Mouse (Mus musculus) left cerebral cortex, postnatal 14 days (tissue): ENCODE measurements at regions not wholly inside any gene's neighbourhood (a gene's known extent, or its start where the extent isn't known, plus 50 kb on each side); places are given as distances from the start of the nearest gene placed in this dataset.

Source experiments
- DNase-seq, 2 experiments: peaks; one replicate each; pipeline ENCODE4 v3.0.0; 2021 to 2022; ENCODE audit warnings: low spot score in 2 of 2, mixed read lengths in 1 of 2
- intact Hi-C: fragments of 180-260 bp; cut with DNase I; formaldehyde crosslinking; loops from one replicate; pipeline ENCODE4 v1.15.1; 2025

- no peak for DNase-seq
- intact Hi-C loops, result no loop called here
Observed at GRCm38 (mm10) chr9:50395543-50395942, 50.8 kb upstream of the Rpl10-ps3 start.

DNA sequence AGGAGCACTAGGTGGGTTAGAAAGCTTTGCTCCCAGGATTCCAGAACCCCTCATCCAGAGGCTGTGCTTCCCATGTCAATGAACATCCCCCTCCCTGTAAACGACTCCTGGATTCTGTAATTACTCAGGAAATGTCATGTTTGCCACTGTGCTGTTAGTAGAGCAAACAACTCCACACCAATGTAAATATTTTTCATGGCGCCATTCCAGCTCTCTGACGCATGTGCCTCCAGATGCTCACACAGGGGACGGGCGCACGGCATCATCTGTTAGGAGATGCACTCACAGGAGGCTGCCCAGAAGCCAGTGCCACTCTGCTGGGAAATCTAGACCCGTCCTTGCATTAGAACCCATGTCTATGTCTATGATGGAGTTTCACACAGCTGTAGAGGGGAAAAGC, 51.3 kb upstream of the Rpl10-ps3 start:
- no peak for DNase-seq
- intact Hi-C loops, result no loop called here

DNA sequence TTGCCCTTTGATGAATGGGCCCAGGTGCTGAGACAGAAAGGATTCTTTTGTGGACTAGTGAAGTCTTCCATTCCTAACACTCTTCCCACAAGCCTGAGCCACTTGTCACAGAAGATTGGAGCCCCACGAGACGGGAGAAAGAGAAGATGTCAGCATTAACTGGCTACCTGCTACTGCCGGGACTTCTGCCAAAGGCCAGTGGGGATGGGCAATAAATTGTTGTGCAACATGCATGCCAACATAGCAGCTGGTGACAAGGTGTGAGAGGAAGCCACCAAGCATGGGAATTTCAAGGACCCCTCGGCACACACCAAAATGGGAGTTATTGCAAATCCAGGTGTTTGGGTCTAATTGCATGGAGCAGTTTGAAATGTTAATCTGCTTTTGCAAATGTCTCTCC, 63.6 kb upstream of the Rpl10-ps3 start:
- intact Hi-C loops, result no loop called here
- DNase-seq, result no peak

DNA sequence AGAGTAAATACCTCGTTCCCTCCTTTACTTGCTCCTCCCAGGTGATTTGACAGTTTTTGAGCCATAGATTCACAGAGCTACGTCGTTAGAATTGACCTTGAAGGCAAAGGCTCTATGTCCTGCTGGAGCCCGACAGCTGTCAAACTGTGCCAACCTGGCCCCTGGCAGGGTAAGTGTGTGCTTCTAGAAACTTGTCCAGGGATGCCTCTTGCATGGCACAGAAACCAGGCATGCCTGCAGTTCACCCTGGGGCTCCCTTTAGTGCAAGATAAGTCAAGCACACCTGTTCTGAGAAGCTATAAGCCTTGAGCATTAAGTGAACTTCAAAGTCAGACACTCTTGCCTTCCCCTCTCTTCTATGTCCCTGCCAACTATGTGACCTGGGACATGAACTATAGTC, 64.1 kb upstream of the Rpl10-ps3 start:
- DNase-seq, result no peak
- intact Hi-C loops, result no loop called here

- DNase-seq, result no peak
- intact Hi-C loops, result no loop called here
Observed at GRCm38 (mm10) chr9:50412986-50413385, 68.2 kb upstream of the Rpl10-ps3 start.

GRCm38 (mm10) chr9:50413514-50414335, 69.0 kb upstream of the Rpl10-ps3 start:
- DNase-seq, result no peak
- intact Hi-C loops, result no loop called here

- intact Hi-C loops, result no loop called here
- no peak for DNase-seq
Observed at GRCm38 (mm10) chr9:50414796-50415340, 70.1 kb upstream of the Rpl10-ps3 start.

DNA sequence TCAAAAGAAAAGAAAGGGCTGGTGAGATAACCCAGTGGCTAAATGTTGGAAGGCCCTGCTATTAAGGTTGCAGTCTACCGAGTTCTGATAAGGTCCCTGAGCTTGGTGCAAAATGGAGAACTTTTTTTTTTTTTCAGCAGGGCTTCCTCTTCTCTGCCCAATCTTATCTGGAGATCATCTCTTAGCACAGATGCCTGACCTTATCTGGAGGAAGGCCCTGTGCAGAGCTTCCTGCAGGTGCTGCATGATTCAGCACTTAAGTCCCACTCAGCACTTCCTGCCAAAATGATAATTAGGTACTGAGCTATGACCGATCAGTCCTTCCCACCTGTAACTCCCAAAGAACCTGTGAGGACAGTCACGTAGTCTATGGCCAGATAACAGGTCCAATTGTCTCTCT, 71.9 kb upstream of the Rpl10-ps3 start:
- DNase-seq, result no peak
- intact Hi-C loops, result no loop called here

DNA sequence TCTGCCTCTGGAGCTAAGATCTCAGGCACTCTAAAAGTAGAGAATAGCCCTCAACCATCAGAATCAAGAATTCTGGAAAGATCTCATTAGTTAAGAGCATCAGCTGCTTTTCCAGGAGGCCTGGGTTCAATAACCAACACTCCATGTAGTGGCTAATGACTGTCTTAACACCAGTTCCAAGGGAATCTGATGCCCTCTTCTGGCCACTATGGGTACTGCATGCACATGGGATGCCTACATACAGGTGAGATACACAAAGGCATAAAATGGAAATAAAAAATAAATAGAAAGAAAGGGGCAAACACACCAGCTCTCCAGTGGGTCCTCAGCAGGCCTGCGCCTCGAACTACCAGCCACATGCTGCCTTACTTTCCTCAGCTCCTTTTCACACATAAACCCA, 73.3 kb upstream of the Plet1 start:
- intact Hi-C loops, result no loop called here
- DNase-seq, result no peak

DNA sequence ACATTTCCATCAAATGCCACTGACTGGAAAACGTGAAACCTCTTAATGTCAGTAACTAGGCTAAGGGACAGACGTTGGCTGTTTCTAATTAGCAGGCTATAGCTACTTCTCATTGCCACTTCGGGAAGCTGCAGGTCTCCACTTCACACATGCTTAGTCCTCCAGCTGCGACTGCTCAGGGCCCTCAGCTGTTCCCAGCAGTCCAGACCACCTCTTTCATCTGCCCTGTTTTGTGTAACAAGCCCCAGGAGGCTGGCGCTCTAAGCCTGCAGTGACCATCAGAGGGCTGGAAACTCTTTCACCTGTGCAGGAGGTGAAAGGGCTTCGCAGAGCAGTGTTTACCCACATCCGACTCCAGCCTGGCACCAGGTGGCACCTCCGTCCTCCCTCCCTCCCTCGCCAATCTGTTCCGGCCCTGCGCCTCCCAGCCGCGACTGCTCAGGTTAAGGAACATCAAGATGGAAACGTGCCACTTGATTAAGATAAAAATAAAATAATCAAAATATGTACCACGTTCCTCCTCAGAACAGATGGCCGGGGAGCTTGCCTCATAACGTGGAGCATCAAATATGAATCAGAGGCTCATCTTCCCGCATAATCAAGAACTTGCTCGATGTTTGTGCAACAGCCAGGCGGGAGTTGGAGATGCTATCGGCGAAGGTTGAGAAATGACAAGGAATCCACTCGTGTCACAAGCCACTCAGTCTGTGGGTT, 72.6 kb upstream of the Plet1 start:
- intact Hi-C loops, result no loop called here
- DNase-seq, result no peak

DNA sequence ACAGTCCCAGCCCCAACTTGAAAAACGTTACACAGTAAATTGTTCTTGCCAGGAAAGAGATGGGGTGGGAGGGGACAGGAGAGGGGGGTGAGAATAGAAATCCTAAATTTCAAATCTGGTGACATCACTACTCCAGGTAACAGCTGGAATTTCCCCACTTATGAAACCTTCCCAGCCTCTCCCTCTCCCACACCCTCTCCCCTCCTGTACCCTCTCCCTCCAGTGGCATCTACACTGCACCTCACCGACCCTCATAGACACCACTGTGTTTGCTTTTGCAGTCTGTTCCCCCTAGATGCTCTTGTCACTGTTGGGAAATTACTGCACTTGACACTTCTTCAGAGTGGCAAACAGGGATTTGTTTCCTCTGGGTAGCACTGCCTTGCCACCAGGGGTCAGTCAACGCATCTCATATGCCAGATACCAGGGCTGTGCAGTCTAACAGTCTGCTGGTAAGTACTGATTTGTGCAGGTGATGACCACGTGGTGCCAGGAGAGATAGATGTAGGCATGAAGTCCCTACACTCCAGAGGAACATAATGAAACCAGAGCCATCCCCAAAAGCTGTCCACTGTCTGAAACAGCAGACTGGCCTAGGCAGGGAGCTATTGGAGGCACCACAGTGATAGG, 68.3 kb upstream of the Plet1 start:
- no peak for DNase-seq
- intact Hi-C loops, result no loop called here

GRCm38 (mm10) chr9:50430147-50430546, 64.2 kb upstream of the Plet1 start:
- intact Hi-C loops, result loop anchor here (10.0 kb wide), 2 partner anchors 235 to 815 kb away; no protein-coding TSS in a partner anchor
- no peak for DNase-seq

GRCm38 (mm10) chr9:50433525-50433924, 60.8 kb upstream of the Plet1 start:
- intact Hi-C loops, result loop anchor here (10.0 kb wide), 2 partner anchors 239 to 819 kb away; no protein-coding TSS in a partner anchor
- DNase-seq, result no peak

GRCm38 (mm10) chr9:50433978-50434377, 60.3 kb upstream of the Plet1 start:
- DNase-seq, result no peak
- intact Hi-C loops, result loop anchor here (10.0 kb wide), 2 partner anchors 239 to 819 kb away; no protein-coding TSS in a partner anchor

DNA sequence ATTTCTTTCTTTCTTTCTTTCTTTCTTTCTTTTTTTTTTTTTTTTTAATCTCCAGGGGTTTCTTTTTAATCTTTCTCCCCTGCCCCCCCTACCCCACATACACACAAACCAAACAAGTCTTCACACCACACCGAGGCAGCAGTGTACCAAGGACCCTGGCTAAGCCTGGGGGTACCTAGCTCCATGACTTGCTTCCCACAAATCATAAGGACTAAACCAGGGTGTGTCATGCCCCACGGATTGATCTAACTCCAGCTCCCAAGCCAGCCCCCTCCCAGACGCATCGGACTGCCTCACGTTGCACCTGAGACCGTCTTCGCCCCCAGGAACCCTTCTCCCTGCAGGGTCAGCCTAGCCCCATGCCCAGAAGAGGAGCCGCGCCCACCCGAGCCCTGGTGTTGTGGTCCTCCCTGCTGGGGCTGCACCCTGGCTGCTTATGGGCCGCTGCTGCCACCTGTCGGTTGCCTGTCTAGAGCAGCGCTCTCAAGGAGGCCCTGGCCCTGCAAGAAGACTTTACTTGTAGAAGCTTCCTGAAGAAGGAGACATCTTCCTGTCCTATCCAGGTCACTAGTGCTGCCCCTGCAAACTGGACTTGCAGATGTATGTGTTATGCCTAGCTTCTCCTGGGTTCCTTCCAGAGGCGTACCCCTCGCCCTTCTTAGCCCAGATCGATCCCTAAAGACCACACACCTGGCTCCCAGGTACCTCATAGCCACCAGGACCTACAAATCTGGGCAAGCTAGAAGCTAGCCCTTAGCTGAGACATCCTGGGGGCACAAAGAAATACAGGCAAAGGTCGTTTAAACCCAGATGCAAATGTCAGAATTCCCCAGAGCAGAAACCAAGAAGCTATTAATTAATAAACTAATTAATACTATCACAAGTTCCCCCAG, 56.2 kb upstream of the Plet1 start:
- DNase-seq, result peak; percentile 84 to 90
- intact Hi-C loops, result loop anchor here (1.0 to 10.0 kb wide), 4 partner anchors 105 to 944 kb away; no protein-coding TSS in a partner anchor

- intact Hi-C loops, result loop anchor here (1.0 to 10.0 kb wide), 4 partner anchors 106 to 944 kb away; no protein-coding TSS in a partner anchor
- DNase-seq, result no peak
Observed at GRCm38 (mm10) chr9:50438738-50439137, 55.6 kb upstream of the Plet1 start.

DNA sequence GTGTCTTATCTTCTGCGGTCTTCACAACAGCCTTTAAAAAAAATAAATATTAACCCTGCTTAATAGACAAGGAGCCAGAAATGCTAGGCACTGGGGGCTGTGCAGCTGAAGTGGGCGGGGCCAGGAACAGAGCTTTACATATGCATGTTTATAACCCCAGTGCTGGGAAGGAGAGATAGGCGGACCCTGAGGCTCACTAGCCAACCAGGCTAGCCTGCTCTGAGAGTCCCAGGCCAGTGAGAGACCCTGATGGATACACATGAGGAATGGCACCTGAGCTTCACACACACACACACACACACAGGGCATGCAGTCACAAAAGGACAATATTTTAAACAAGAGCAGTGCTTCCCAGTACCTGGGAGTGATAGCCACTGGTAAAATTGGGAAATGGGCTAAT, 54.1 kb upstream of the Plet1 start:
- intact Hi-C loops, result no loop called here
- DNase-seq, result no peak

- DNase-seq, result no peak
- intact Hi-C loops, result no loop called here
Observed at GRCm38 (mm10) chr9:50440689-50441088, 53.6 kb upstream of the Plet1 start.
